Mouse (Mus musculus) kidney, postnatal 10 days (tissue): ENCODE results near the gene Nkd1.

Source experiments
- DNase-seq: peaks from one replicate; pipeline ENCODE4 v3.0.0; 2021; ENCODE audit warnings: mixed read lengths

Gene Nkd1

GRCm38 (mm10) chr8:88520985-88521527 lies at the start of gene Nkd1:
Gene Nkd1 (plus strand): TSS chr8:88521354.
- DNase-seq = peak; percentile 96

DNA sequence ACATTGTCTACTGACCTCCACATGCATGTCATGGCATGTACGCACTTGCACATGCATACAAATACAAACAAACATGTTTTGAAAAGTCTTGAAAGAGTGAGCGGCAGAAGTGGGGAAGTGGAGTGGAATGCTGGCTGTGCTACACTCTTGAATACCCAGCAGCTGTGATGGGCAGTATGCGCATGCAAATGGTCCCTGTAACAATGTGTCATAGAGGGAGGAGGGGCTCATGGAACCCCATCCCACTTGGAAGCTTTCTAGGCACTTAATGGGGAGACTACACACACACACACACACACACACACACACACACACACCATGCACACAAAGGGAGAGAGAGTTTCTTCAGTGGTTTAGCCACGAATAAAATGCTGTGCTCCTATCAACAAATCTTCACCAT lies 39.9 kb upstream of the Nkd1 start:
- no peak for DNase-seq

- DNase-seq = no peak
Measured at GRCm38 (mm10) chr8:88488391-88488829, 32.7 kb upstream of the Nkd1 start.

DNA sequence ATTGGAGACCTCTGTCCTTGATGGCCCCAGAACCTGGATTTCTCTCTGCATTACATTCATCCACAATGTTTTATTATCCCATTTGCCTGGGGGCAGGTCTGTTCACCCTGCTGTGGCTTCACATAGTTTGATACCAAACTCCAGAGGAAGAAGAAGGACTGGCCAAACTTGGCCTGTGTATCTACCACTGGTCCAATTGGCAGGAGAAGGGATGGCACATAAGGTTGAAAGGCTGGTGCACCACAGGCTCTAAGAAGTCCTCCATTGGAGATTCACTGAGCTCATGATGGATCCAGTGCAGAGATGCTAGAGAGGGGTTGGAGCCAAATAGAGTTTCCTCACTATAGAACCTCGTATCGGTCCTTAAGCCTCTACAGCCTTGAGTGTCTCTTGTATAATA lies 27.1 kb upstream of the Nkd1 start:
- DNase-seq = no peak

DNA sequence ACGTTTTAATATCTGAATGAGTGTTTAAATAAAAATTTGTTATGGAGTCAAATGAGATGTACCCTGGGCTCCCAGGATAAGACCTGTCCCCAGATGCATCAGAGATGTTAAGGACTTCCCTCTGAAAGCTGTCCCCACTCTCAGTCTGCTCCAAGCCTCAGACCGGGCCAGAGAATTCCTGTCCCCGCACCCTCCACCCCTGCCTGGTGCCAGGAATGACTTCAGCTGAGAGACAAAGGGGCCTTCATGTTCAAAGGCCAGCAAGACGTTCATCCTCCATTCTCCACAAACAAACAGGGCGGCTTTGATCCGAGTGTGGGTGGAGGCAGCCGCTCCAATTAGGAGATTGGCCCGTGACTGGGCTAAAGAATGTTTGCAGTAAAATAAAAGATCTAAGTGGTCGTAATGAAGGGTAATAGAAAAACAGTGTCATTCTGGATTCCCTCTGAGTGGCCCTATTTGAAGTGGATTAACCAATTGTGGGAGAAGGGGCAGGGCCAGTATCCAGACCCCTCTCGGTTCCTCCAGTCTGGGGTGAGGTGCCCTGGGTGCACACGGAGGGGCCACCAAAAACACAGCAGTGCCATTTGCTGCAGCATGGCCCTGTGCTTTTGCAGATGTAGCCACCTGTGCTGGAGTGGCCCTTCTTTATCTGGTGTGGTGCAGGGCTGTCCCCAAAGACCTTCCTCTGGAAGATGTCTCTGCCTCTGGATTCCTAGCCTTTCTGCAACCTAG lies 25.9 kb upstream of the Nkd1 start:
- peak; percentile 43 for DNase-seq

DNA sequence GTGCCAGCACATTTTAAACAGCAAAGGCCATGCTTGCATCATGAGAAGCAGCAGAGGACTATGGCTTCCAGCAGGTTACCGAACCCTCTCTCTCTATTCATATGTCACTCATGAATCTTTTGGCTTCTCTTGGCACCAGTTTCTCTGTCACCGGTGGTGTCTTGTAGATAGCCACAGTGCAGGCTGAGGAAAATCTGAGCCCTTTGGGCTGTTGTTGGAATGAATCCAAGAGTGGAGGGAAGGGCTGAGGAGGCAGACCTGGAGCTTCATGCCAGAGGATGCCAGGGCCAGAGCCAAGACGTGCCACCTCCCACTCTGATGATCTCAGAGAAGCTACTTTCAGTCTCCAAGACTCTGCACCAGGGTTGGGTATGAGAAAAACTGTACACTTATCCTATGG lies 19.0 kb upstream of the Nkd1 start:
- DNase-seq = no peak

- no peak for DNase-seq
Measured at GRCm38 (mm10) chr8:88506981-88507380, 14.2 kb upstream of the Nkd1 start.

DNA sequence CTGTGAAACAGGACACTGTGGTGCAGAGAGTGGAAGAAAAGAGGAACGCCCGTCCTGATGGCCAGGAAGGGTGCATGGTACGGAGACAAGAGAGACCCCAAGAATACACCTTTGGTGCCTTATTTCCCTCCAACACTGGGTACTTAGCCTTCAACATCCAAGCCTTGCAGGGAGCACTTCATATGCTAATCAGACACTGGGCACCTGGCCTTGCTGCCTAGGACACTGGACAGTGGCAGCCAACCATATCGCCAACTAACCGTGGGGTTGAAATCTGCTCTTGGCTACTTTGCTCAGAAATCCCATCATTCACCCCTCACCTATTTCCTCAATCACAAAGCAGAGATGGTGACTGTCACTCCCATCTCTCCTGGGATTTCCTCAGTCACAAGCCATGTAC lies 10.1 kb upstream of the Nkd1 start:
- no peak for DNase-seq

- no peak for DNase-seq
Measured at GRCm38 (mm10) chr8:88512094-88512794, 8.9 kb upstream of the Nkd1 start.

GRCm38 (mm10) chr8:88518047-88518446 lies 3.1 kb upstream of the Nkd1 start:
- DNase-seq = no peak

- peak; percentile 47 for DNase-seq
Measured at GRCm38 (mm10) chr8:88520381-88520780, 773 bp upstream of the Nkd1 start.

GRCm38 (mm10) chr8:88521541-88522414 lies 624 bp downstream of the Nkd1 start:
- DNase-seq = peak; percentile 38

DNA sequence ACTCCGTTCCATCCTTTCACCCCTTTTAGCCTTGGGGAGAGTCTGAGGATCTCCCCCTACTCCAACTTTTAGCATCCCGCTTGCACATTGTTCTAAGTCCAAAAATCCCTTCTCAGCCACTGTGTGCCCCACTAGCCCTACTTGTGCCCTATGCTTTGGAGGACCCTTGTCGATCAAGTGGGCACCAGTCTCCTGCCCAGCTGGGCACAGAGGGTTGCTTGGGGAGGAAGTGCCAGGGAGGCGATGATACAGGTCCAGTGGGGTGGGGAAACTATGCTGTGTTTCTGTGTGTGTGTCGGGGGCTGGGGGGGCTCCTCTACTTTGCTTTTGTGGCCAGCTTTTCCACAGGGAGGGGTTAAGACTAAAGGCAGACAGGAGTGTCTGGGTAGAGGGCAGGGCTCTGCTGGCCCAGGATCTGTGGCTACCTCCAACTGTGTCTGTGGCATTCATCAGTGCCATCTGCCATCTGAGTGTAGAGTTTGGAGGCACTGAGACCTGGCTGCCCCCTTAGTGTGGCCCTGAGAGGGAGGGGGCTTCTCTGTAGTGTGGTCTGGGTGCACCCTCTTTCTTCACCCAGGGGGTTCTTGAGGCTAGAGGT lies 1.4 kb downstream of the Nkd1 start:
- no peak for DNase-seq

GRCm38 (mm10) chr8:88523621-88524020 lies 2.5 kb downstream of the Nkd1 start:
- no peak for DNase-seq

DNA sequence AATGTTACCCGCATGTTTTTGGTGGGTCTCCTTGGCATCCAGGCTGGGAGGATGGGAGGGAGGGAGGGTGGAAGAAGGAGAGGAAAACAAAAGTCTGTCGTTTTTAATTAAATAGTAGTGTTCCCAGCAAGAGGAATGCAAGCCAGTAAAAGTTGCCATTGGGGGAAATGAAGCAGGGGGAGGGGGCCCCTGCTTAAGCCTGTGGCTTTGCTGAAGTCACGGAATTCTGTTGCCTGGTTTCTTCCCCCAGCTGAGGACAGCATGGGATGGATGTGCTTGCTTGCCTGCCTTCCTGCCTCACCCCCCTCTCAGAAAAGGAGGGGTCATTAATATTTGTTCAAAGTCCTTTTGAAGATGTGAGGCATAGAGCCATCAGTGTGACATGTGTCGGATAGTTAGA lies 3.0 kb downstream of the Nkd1 start:
- no peak for DNase-seq

GRCm38 (mm10) chr8:88524851-88525250 lies 3.7 kb downstream of the Nkd1 start:
- peak; percentile 32 for DNase-seq

- no peak for DNase-seq
Measured at GRCm38 (mm10) chr8:88526296-88526695, 5.1 kb downstream of the Nkd1 start.

- DNase-seq = no peak
Measured at GRCm38 (mm10) chr8:88528186-88528585, 7.0 kb downstream of the Nkd1 start.

- DNase-seq = no peak
Measured at GRCm38 (mm10) chr8:88529798-88530197, 8.6 kb downstream of the Nkd1 start.

- no peak for DNase-seq
Measured at GRCm38 (mm10) chr8:88537081-88537480, 15.9 kb downstream of the Nkd1 start.

DNA sequence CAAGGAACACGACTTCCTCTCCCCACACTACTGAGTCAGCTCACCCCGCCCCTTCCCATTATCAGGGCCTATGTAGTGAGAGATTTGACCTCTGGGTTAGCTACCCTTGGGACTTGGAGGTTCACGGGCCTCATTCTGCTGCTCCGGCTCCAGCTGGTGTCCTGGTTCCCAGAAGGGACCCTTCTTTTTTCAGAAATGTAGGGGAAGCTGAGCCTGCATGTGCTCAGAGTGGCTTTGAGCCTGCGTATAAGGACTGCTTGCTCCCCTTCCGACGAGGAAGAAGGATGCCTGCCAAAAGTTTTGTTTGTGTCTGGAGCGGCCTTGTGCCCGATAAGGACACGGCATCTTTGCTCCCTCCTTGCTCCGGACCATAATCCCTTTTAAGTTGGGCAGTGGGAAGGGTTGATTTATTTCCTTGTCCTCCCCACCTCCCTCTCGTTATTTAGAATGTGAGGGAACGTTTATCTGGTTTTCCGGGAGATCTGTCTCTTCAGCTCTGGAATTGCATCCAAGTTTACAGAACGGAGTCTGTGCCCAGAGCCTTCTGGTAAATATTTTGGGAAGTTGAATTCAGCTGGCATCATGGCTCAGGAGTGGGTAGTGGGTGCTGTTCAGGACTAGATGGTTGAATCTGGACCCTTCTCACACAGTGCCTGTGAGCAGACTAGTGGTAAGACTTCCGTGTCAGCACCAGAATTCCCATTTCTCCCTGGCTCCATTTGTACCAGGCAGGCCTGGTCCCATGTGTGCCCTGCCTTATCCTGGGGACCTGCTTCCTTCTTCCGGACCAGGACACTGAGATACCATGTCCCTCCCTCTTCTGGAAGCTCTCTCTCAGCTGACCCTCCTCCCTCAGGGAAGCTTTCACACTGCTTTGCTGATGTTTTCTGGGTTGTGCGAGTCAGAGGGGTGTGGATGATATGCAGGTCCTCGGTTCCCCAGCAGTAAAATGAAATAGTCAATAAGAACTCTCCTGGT lies 17.1 kb downstream of the Nkd1 start:
- peak; percentile 71 for DNase-seq
